Mouse (Mus musculus): ENCODE results near the gene Grk3. TPM values are rescaled to one million over a fixed set of nuclear protein-coding genes. Genes with fewer than 3 reads are reported as not detected.

The Grk3 gene
- polyA plus RNA-seq, 2 experiments: 7.5 to 13.1 TPM

DNA sequence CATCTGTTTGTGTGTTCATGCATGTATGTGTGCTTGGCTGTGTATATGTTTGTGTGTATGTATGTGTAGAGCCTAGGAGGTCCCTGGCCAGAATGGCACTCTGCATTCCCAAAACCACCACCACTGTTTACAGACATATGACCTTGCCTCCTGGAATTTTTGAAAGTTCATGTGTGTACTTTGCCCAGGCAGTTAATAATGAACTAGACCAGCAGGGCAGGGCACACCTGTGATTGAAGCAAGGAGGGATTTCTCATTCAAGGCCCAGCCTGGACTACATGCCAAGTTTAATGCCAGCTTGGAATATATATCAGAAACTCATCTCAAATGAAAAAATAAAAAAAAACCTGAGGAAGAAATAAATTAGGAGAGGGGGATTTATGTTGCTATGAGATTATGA is 93.7 kb downstream of the Grk3 start:
- no peak overlapping the region for H3K9ac ChIP-seq (ENCODE audit: low read depth, low read length, severe bottlenecking)
- DNase-seq (ENCODE audit: low spot score): no peak
- no peak for TF ChIP-seq POLR2A (IDR thresholded peaks at IDR 0.05; ENCODE audit: borderline replicate concordance, extremely low read depth, insufficient read depth, insufficient read length)

DNA sequence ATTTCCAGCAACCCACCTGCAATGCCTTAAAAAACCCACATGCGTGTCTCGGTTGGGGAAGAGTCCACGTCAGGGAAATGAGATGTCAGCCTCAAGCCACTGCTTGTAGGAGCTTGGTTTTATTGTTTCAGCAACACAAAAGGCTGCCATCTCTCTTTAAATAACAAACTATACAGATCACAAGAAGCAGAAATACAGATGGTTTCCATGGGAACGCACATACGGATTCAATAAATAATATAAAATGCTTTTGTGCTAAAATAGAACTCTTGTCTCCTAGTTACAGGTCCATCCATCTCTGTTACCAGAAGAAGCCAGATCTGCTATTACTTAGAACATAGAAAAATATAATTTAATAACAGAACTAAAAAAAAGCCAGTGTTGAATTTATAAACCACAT is 105.2 kb downstream of the Grk3 start:
- TF ChIP-seq POLR2A (IDR thresholded peaks at IDR 0.05; ENCODE audit: borderline replicate concordance, extremely low read depth, insufficient read depth, insufficient read length): no peak
- WGBS: 74% methylated on average over 5 of the region's 5 CpGs
- Histone ChIP-seq H3K27ac (replicated peaks; ENCODE audit: low read depth, low read length) (no peak overlapping the region), H3K36me3 (ENCODE audit: control insufficient read depth, insufficient read depth, low read length) (peaks cover 5% of the 10 kb centered on the region; the same call in 1 of the 2 replicates), H3K9me3 (ENCODE audit: control insufficient read depth, low read length) (no peaks in the 10 kb centered on the region), H3K4me1 (ENCODE audit: control insufficient read depth, insufficient read depth, low read length) (no peaks in the 10 kb centered on the region), H3K4me2 (replicated peaks; ENCODE audit: low read depth, low read length, severe bottlenecking) (no peak overlapping the region), H3K4me3 (replicated peaks; ENCODE audit: low read length) (no peak overlapping the region), H3K27me3 (ENCODE audit: control insufficient read depth, insufficient read depth, low read length) (no peaks in the 10 kb centered on the region), H3K9ac (ENCODE audit: low read depth, low read length, severe bottlenecking) (no peak overlapping the region)
- peak; percentile 37 for DNase-seq (ENCODE audit: low spot score)
- no peak for ATAC-seq (ENCODE audit: low FRiP score, low read depth)

More for the DNA sequence above, 93.7 kb downstream of the Grk3 start:
- no peaks in the 10 kb centered on the region for H3K4me1 ChIP-seq (ENCODE audit: control insufficient read depth, insufficient read depth, low read length)
- H3K4me3 ChIP-seq (replicated peaks; ENCODE audit: low read length): no peak overlapping the region
- no peaks in the 10 kb centered on the region for H3K9me3 ChIP-seq (ENCODE audit: control insufficient read depth, low read length)
- H3K36me3 ChIP-seq (ENCODE audit: control insufficient read depth, insufficient read depth, low read length): 0 out of 2 replicates have a peak, but pooled peaks cover 3% of the 10 kb centered on the region
- no peak for ATAC-seq (ENCODE audit: low FRiP score, low read depth)
- H3K4me2 ChIP-seq (replicated peaks; ENCODE audit: low read depth, low read length, severe bottlenecking): no peak overlapping the region
- H3K27me3 ChIP-seq (ENCODE audit: control insufficient read depth, insufficient read depth, low read length): no peaks in the 10 kb centered on the region
- H3K27ac ChIP-seq (replicated peaks; ENCODE audit: low read depth, low read length): no peak overlapping the region

DNA sequence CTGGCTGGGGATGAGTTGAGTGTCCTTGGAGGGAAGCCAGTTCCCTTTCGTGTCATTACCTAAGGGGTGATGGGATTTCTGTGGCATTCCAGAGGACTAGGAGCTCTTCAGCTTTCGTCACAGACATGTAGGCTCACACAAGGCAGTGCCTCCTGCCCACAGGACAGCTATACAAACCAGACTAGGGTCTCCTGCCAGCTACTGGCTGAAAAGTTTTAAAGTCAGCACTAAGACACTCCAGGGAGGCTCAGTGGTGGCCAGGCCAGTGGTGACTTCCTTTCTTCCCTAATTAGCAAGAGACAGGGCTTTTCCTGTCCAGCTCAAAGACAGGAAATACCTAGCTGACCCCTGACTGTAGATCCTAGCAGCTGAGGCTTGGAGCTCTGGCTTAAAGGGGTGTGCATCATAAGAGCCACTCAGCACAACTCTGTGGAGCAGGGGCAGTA is 107.4 kb downstream of the Grk3 start:
- Histone ChIP-seq H3K27ac (replicated peaks; ENCODE audit: low read depth, low read length) (no peak overlapping the region), H3K36me3 (ENCODE audit: control insufficient read depth, insufficient read depth, low read length) (no peaks in the 10 kb centered on the region), H3K27me3 (ENCODE audit: control insufficient read depth, insufficient read depth, low read length) (no peaks in the 10 kb centered on the region), H3K9me3 (ENCODE audit: control insufficient read depth, low read length) (no peaks in the 10 kb centered on the region), H3K9ac (ENCODE audit: low read depth, low read length, severe bottlenecking) (no peak overlapping the region), H3K4me3 (replicated peaks; ENCODE audit: low read length) (no peak overlapping the region), H3K4me1 (ENCODE audit: control insufficient read depth, insufficient read depth, low read length) (no peaks in the 10 kb centered on the region), H3K4me2 (replicated peaks; ENCODE audit: low read depth, low read length, severe bottlenecking) (no peak overlapping the region)
- no peak for TF ChIP-seq POLR2A (IDR thresholded peaks at IDR 0.05; ENCODE audit: borderline replicate concordance, extremely low read depth, insufficient read depth, insufficient read length)
- ATAC-seq (ENCODE audit: low FRiP score, low read depth) (no peak), DNase-seq (ENCODE audit: low spot score) (no peak)
- WGBS: 25% methylated on average over 2 of the region's 2 CpGs

DNA sequence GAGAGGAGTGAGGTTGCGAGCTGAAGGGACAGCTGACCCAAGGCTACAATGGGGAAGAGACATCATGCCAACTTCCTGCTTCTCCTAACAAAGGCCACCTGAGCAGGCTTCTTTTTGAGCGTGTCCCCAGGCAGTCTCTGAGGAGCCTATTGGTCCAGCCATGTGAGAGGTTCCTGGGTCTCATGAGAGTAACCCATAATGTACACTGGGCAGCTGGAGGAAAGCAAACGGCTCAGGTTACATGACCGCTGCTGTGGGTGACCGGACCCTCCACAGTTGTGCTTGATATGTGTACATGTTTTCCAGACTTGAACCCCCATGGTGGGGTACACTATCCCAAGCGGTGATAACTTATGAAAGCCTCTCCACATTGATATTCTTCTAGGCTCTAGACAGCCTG is 108.1 kb downstream of the Grk3 start:
- no peak for TF ChIP-seq POLR2A (IDR thresholded peaks at IDR 0.05; ENCODE audit: borderline replicate concordance, extremely low read depth, insufficient read depth, insufficient read length)
- H3K27me3 ChIP-seq (ENCODE audit: control insufficient read depth, insufficient read depth, low read length): no peaks in the 10 kb centered on the region
- no peak overlapping the region for H3K4me2 ChIP-seq (replicated peaks; ENCODE audit: low read depth, low read length, severe bottlenecking)
- DNase-seq (ENCODE audit: low spot score): no peak
- no peak overlapping the region for H3K27ac ChIP-seq (replicated peaks; ENCODE audit: low read depth, low read length)
- H3K36me3 ChIP-seq (ENCODE audit: control insufficient read depth, insufficient read depth, low read length): no peaks in the 10 kb centered on the region
- H3K9ac ChIP-seq (ENCODE audit: low read depth, low read length, severe bottlenecking): no peak overlapping the region
- H3K4me1 ChIP-seq (ENCODE audit: control insufficient read depth, insufficient read depth, low read length): no peaks in the 10 kb centered on the region
- no peak; the same call in 1 of the 2 replicates for ATAC-seq (ENCODE audit: low FRiP score, low read depth)
- 49% methylated on average over 6 of the region's 6 CpGs for WGBS
- H3K9me3 ChIP-seq (ENCODE audit: control insufficient read depth, low read length): no peaks in the 10 kb centered on the region
- H3K4me3 ChIP-seq (replicated peaks; ENCODE audit: low read length): no peak overlapping the region

DNA sequence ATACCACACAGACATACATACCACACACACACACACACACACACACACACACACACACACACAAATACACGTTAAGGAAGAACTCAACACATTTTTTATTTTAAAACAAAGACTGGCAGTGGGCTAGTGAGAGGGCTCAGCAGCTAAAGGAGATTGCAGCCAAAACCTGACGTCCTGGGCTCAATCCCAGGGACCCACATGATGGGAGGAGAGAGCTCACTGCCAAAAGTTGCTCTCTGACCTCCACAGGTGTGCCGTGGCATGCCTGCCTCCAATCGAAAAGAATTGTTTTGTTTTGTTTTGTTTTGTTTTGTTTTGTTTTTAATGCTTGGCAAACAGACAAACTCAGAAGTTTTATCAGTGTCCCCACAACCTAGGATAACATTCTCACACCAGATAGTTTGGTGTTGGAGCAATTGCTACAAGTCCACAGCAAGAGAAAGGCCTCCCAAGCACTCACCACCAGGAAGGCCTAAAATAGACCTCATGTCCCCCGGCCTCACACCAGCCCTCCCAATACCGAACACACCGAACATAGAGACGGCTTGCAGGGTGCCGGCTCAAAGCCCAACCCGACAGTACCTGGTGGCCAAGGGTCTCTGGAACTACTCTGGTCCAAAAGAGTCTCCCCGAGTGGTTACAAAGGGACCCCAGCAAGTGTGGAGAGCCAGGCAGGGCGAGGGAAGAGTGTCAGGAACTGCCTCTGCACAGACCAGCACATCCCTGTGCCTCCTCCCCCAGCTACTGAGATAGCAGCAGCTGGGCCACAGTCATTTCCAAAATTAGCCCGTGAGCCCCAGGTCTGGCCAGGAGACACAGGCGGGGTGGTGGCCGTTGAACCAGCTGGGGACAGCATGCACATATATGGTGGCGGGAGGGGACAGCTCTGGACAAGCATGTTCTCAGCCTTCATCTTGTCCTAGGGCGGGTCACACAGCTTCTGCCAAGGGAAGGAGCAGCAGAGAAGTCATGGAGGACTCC is 119.6 kb downstream of the Grk3 start, which contains the start of gene Myo18b:
Myo18b (minus strand) TSS at position 689 of the 981 bp plus-strand sequence.
- WGBS: 77% methylated on average over 17 of the region's 17 CpGs
- no peaks in the 10 kb centered on the region for H3K36me3 ChIP-seq (ENCODE audit: control insufficient read depth, insufficient read depth, low read length)
- no peaks in the 10 kb centered on the region for H3K4me1 ChIP-seq (ENCODE audit: control insufficient read depth, insufficient read depth, low read length)
- no peak for DNase-seq (ENCODE audit: low spot score)
- H3K27me3 ChIP-seq (ENCODE audit: control insufficient read depth, insufficient read depth, low read length): no peaks in the 10 kb centered on the region
- no peak within 1 kb of the TSS for H3K27ac ChIP-seq (replicated peaks; ENCODE audit: low read depth, low read length)
- H3K9ac ChIP-seq (ENCODE audit: low read depth, low read length, severe bottlenecking): no peak within 1 kb of the TSS
- no peak for TF ChIP-seq POLR2A (IDR thresholded peaks at IDR 0.05; ENCODE audit: borderline replicate concordance, extremely low read depth, insufficient read depth, insufficient read length)
- peak; percentile 44; the same call in 1 of the 2 replicates for ATAC-seq (ENCODE audit: low FRiP score, low read depth)
- no peak within 1 kb of the TSS for H3K4me3 ChIP-seq (replicated peaks; ENCODE audit: low read length)
- H3K4me2 ChIP-seq (replicated peaks; ENCODE audit: low read depth, low read length, severe bottlenecking): no peak within 1 kb of the TSS
- H3K9me3 ChIP-seq (ENCODE audit: control insufficient read depth, low read length): no peaks in the 10 kb centered on the region
